Mouse (Mus musculus) urinary bladder, postnatal 4 days (tissue): ENCODE measurements at regions not wholly inside any gene's neighbourhood (a gene's known extent, or its start where the extent isn't known, plus 50 kb on each side); places are given as distances from the start of the nearest gene placed in this dataset.

Experiments used
- DNase-seq, 2 experiments: peaks; one replicate each; pipeline ENCODE4 v3.0.0; 2021 to 2022; ENCODE audit warnings: low spot score in 2 of 2

- DNase-seq, result no peak
Observed at GRCm38 (mm10) chr10:9569277-9569676, 105.7 kb downstream of the Samd5 start.

DNA sequence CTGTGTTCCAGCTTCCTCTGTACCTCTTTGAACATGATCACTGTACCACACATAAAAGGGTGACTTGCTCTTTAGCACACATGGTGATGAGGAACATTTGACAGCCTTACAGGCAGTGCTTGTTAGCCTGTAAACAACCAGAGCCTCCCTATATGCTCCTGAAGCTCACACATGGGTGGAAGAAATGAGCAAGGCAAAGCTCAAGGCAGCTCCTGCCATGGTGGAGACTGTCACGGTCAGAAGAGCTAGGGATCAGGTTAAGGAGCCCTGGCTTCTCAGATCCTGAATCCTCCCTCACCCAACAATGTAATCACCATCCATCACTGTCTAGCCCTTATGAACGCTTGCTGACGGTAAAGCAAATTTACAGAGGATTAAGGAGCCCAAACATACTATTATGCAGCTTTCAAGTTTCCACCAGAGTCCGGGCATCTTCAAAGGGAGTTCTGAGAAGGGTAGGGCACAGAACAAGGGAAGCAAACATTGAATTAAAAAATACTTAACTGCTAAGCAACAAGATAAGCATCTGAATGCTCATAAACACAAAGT is 117.4 kb downstream of the Samd5 start:
- DNase-seq, result no peak

DNA sequence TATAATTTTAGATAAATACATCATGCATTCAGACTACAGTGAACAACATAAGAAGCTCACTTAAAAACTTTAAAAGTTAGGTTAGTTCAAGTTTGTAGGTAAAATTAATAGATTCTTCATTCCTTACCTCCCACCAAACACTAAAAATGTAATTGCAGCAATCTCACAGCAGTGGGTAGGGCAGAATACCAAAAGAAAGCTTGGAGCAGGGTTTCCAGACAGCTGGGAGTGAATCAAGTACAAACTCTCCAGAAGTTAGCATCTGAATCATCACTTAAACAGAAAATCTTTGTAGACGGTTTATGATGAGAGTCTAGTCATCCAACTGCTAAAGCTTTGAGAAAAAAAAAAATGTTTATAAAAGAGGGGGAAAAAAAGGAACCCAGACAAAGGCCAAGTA is 117.9 kb downstream of the Samd5 start:
- DNase-seq, result no peak

GRCm38 (mm10) chr10:9553946-9554345 is 121.1 kb downstream of the Samd5 start:
- no peak for DNase-seq

DNA sequence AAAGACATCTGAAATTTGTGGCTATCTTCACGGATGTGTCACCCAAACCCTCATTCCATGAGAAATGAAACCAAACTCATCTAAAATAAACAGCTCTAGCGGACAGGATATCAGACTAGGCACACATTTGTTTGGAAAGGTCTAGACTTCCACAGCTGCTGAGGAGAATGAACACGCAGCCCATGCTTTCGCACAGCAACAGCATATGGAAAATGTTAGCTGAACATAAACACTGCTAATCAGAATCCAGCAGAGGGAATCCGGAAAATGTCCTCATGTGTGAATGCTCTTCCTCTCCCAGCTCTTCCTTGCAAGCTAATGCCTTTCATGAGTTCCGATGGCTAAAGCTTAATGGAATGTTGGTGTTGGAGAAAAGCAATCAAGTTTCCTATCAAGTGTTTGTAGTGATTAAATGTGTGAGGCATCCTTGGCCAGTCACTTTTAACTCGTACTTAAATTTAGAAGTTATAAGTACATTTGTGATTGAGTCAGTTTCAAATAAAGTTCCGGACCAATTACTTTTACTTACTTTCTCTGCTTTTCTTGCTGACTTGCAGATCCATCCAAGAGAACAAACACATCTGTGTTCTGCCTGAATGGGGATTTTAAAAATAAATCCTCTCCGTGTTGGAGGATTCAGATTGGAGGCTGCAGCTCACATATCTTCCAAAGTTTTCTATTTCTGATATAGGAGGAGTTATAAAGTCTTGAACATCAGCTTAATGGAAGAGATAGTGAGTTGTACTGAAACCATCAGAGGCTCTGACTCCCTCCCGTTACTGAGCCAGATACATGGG is 124.9 kb downstream of the Samd5 start:
- DNase-seq, result no peak

DNA sequence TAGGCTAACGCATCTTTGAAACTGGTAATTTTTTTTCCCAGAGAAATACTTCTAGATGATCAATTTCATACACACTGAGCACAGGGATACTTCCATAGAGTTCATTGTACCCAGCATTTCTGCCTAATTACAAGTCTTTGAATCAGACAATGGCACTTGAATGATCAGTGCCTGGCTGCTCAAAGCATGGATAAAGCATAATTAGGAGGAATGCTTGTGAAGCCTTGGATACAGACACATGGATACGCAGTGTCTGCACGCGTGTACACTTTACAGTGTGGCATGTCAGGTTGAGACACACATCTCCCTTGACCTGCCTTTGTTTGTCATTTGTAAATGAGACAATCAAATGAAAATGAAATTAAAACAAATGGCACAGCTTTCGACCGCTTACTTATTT is 129.2 kb downstream of the Samd5 start:
- no peak for DNase-seq

- no peak for DNase-seq
Observed at GRCm38 (mm10) chr10:9544041-9544786, 130.8 kb downstream of the Samd5 start.

DNA sequence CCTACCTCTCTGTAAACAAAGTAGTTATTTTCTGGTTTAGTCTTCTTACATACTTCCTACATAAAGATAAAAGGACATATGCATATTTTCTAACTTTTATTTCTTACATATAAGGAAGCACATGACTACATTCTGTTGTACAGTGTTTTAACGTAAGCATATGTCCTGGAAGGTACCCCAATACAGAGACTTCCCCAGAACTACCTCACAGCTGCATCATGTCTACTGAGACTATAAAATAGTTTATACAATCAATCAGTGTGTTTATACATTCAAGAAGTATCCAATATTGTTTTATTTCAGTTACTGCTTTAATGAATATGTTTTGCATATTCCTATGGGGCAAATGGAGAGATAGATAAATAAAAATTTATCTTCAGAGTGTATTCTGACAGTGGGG is 133.4 kb downstream of the Samd5 start:
- DNase-seq, result no peak

DNA sequence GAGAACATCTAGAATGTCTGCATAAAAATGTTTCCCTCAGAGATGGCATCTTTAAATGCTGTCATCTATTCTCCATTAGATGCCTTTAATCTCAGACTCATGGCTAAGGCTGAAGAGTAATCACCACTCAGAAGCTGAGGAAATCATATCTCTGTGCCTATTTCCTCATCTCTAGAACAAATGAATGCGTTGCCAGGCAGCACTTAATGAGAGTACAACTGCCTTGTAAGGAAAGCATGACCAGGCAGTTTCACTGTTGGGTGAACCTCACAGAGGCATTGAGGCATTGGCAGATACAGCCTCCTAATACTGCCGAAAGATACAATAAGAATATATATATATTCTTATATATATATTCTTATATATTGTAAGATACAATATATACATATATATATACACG is 137.3 kb downstream of the Samd5 start:
- no peak for DNase-seq

- DNase-seq, result no peak
Observed at GRCm38 (mm10) chr10:9534552-9534951, 140.5 kb downstream of the Samd5 start.

DNA sequence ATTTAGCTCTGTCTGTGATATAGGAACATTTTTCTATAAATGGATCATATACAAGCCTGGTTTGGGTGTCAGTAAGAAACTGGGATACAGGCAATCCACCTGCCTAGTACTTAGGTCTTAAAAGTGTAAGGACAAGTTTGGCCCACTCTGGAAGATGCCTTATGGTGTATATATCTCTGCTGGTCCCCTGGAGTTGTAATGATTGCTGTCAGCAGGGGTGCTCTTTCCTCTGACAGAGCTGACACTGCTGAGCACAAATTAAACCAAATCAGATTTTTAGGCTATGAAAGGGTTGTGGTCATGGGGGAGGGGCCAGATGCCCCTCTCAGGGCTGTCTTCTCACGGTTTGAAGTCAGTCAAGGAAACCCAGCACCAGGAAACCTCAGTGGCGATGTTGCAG is 141.7 kb downstream of the Samd5 start:
- DNase-seq, result no peak

DNA sequence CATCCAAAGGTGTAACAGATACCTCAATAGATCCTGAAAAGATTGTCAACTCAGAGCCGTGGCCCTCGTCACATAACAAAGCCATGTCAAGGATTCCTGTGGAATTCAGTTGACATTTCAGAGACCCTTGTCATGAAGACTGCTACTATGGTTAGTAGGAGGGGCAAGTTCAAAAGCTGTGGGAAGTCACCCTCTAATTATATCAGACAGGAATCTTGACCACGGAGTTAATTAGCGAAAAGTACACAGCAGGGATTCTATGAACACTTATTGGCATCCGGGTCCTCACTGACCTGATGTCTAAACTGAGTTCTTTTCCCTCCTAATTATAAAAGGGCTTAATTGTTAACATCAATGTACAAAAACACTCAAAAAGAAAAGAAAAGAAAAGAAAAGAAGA is 143.1 kb downstream of the Samd5 start:
- no peak for DNase-seq

GRCm38 (mm10) chr10:9529408-9529807 is 145.6 kb downstream of the Samd5 start:
- no peak for DNase-seq

DNA sequence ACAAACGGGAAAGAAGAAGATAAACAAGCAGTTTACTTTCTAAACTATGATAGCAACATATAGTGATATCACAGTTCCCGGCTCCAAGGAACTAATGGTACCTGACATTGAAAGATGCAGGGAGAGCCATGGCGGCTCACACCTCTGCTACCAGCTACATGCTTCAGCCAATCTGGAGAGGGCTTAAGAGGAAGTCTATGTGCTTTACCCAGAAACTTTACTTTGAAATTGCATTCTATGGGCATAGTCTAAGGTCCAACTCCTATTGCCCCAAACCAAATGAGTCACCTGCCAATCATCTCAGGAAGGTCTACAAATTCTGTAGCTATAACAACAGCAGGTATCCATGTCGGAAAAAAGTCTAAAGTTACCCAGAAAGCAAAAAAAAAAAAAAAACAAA is 146.9 kb downstream of the Samd5 start:
- DNase-seq, result no peak

DNA sequence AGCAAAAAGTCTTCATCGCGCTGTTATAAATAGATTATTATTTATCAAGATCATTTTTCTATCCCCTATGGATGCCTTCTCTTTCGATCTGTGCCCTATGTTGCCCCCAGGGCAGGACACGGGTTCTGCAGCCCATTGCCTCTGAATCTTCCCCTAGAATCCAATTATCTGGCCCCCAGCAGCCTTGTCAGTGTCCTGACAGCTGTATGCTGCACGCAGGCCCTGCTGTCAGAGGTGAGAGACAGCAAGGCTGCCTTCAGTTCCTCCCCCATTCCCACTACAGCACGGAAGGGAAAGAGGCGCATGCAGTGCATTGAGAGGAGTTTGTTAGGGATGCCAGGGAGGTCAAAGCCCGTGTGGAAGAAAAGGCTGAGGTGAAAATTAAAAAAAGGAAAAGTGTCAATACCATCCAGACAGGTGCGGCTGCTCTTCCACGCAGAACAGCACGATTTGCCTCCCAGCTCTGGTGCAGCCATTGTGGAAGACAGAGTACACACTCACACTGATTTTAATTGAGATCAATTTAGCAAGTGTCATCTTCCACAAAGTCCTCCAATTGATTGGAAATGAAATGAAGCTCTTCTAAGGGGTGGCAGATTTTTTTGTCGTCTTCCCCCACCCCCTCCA is 165.1 kb downstream of the Samd5 start:
- DNase-seq, result no peak

GRCm38 (mm10) chr10:9509092-9509671 is 165.8 kb downstream of the Samd5 start:
- DNase-seq, result no peak

DNA sequence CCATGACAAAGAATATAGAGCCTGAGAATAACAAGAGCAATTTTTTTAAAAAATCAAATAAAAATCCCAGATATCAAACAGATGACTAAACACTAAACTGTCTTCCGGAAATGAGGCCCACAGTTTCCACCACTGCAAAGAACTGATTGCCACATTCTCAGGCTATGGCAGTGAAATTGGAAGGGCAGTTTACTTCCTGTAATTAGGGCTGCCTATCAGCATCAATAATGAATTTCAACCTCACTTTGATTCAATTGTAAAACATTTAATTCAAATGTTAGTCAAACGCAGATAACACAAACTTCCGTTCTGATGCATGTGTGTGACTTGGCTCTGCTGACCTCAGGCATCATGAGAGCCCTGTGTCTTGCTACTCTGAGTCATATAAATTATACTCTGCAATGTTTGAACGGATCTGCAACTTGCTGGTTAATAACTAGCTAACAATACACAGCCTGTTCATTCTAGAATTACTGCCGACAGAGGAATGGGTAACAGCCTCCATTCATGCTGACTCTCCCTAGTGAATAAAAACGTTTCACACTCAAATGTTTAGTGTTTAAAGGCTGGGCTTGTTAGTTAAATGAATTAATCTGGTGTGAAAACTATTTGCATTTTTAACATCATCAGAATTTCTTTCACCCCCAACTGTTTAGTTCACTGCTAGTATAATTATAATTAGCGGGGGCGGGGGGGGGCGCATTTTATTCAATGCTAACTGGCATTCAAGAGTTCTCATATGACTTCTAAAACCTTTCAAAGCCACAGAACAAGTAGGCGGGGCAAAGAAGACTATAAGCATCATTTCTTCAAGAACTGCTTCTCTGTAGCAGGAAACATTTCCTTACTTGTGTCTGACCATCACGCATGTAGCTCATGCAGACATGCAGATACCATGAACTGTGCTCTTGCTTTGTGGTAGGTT is 171.2 kb downstream of the Samd5 start:
- DNase-seq, result no peak

DNA sequence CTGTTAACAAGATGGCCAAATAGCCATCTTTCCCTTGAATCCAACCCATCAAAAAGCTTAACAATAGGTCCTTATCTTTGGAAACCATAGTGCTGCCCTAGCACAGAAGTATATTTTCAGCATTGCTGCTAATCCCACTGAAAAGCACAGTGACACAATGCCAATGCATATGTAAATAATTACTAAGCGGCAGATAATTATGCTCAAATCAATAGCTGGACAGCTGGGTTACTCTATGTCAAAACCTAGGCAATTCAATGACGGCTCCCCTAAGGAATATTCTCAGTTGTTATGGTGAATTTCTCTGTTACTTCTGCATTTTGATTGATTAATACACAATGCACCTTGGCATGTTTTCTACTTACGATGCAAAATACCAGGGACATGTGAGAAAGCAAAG is 176.5 kb downstream of the Samd5 start:
- DNase-seq, result no peak

- DNase-seq, result no peak
Observed at GRCm38 (mm10) chr10:9497021-9497420, 178.0 kb downstream of the Samd5 start.

DNA sequence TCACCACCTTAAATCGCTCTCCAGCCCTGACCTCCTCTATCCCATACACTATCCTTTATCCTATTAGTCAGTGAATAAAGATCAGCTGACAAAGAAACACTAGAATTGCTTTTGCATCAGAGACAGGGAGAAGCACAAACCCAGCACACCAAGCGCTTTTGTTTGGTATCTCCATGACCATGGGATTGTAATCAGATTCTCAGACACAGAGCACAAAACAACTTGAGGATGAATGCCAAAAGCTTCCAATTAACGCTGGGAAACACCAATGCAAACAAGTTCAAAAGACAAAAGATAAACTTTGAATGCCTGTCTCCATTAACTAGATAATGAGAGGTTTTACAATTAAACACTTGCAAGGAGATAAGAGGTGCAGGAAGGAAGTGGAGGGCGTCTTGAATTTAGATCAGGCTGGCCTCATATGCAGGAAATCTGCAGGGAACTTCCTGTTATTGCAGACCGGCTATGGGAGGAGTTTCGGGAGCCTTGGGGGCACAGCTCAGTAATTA is 179.8 kb downstream of the Samd5 start:
- no peak for DNase-seq

- no peak for DNase-seq
Observed at GRCm38 (mm10) chr10:9490416-9490815, 184.6 kb downstream of the Samd5 start.
